Mouse (Mus musculus) brain, embryonic 14.5 days (tissue): ENCODE measurements around the gene Clk2. TPM values are rescaled to one million over a fixed set of nuclear protein-coding genes. Genes with fewer than 3 reads are reported as not detected.
"Not testable (repeated sequence)": the region's sequence is repeated elsewhere in the genome, so short reads cannot be mapped to it uniquely, and the experiment has no call there.

Experiments used
- DNase-seq: peaks from one replicate; pipeline ENCODE4 v3.0.0-alpha.2; 2011; ENCODE audit warnings: low read depth
- CTCF ChIP-seq: fragments of 200-500 bp; IDR thresholded peaks from 2 replicates; pipeline ENCODE4 v1.5.1; 2012; ENCODE audit warnings: inconsistent platforms, mild to moderate bottlenecking, moderate library complexity, borderline replicate concordance; ENCODE audit not compliant: insufficient read depth, insufficient read length; ENCODE audit errors: extremely low read depth
- POLR2A ChIP-seq: fragments of 200-500 bp; IDR thresholded peaks from 2 replicates; pipeline ENCODE4 v1.6.1; 2012; ENCODE audit warnings: mild to moderate bottlenecking, inconsistent platforms, borderline replicate concordance; ENCODE audit not compliant: poor library complexity, insufficient read depth, insufficient read length, severe bottlenecking; ENCODE audit errors: extremely low read depth
- polyA plus RNA-seq: library from polyadenylated mRNA; depleted of rRNA; stranded (reverse); fragments of >200 nt; gene quantifications from 2 replicates; pipeline ENCODE4 v1.2.3, GENCODE M21; 2012

Gene Clk2
- polyA plus RNA-seq, 1 experiment = 103 TPM

- peak; percentile 23; the same call in 1 of the 2 replicates for TF ChIP-seq CTCF
- TF ChIP-seq POLR2A = no peak
- DNase-seq = no peak
These were observed 28.2 kb upstream of the Clk2 start for GRCm38 (mm10) chr3:89136365-89136764.

DNA sequence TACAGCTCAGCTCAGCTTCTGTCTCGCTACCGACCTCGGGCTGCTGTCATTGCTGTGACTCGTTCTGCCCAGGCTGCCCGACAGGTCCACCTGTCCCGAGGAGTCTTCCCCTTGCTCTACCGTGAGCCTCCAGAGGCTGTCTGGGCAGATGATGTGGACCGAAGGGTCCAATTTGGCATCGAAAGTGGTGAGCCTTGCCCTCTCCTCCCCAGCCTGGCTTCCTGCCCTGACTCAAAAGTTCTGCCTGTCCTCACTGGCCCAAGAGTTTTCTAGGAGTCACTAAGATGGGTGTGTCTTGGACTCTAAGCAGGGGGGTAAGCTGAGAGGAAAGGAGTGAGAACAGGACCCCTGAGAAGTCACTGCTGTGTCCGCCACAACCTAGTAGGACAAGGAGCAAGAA lies 19.8 kb upstream of the Clk2 start:
- TF ChIP-seq CTCF (no peak), POLR2A (no peak)
- DNase-seq = no peak

DNA sequence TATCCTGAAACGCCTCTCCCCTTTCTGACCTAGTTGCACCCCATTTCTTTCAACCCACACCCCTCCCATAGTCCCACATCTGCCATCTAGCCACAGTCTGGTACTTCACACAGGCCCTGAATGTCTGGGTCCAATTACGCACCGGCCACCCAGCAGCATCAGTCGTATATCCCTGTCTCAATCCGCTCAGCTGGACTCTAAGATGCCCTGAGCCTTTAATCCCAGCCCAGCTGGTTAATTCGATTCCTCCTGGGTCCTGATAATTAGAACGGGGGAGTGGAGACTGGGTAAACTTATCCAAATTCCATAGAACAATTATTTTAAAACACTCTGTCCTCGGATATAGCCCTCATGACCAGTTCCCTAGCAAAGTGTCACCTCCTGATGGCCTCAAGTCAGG lies 19.0 kb upstream of the Clk2 start:
- DNase-seq = no peak
- TF ChIP-seq CTCF = no peak
- TF ChIP-seq POLR2A = no peak

- DNase-seq = peak; percentile 33
- TF ChIP-seq POLR2A (no peak), CTCF (no peak)
These were observed 17.3 kb upstream of the Clk2 start for GRCm38 (mm10) chr3:89147101-89147978.

DNA sequence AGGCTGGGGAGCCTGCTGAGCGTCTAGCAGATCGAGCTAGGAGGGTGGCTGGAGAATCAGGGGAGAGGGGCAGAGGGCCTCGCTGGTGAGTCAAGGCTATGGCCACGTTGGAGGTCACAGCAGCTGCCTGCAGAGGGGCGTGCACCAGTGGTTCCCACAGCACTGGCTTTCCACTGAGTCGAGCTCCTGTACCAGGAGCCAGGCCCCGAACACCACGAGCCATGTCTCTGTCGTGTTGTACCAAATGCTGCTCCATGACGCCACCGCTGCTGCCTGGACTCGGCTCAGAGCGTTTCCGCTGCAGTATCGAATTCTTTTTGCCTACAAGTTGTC lies 16.6 kb upstream of the Clk2 start:
- no peak for DNase-seq
- TF ChIP-seq CTCF = no peak
- no peak for TF ChIP-seq POLR2A

- DNase-seq = no peak
- TF ChIP-seq POLR2A (no peak), CTCF (no peak)
These were observed 16.0 kb upstream of the Clk2 start for GRCm38 (mm10) chr3:89148567-89148966.

- DNase-seq = no peak
- TF ChIP-seq CTCF = no peak
- TF ChIP-seq POLR2A = no peak
These were observed 12.3 kb upstream of the Clk2 start for GRCm38 (mm10) chr3:89152084-89152835.

- no peak for DNase-seq
- TF ChIP-seq CTCF (no peak), POLR2A (no peak)
These were observed 7.6 kb upstream of the Clk2 start for GRCm38 (mm10) chr3:89156951-89157350.

- no peak for DNase-seq
These were observed 5.9 kb upstream of the Clk2 start for GRCm38 (mm10) chr3:89158651-89159050.

DNA sequence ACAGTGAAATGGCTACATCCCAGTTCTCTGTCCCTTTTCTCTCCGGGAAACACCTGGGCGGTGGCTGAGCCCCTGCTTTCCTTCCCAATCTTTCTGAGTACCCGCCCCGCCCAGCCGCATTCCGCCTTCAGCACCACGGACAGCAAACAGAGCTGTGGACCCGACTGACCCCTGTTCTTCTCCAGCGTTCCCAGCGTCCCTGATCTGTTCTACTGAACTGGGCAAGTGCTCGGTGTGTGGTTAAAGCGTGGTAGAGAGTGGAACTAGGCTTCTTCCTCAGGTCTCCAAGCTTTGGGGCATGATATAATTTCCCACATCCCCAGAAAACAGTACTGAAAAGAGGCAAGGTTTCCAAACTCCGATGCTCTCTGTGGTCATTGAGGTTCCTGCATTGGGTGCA lies 5.4 kb upstream of the Clk2 start:
- peak; percentile 31 for DNase-seq
- TF ChIP-seq CTCF = no peak
- no peak for TF ChIP-seq POLR2A

More at GRCm38 (mm10) chr3:89158651-89159050, 5.9 kb upstream of the Clk2 start:
- no peak for TF ChIP-seq POLR2A
- TF ChIP-seq CTCF = no peak

DNA sequence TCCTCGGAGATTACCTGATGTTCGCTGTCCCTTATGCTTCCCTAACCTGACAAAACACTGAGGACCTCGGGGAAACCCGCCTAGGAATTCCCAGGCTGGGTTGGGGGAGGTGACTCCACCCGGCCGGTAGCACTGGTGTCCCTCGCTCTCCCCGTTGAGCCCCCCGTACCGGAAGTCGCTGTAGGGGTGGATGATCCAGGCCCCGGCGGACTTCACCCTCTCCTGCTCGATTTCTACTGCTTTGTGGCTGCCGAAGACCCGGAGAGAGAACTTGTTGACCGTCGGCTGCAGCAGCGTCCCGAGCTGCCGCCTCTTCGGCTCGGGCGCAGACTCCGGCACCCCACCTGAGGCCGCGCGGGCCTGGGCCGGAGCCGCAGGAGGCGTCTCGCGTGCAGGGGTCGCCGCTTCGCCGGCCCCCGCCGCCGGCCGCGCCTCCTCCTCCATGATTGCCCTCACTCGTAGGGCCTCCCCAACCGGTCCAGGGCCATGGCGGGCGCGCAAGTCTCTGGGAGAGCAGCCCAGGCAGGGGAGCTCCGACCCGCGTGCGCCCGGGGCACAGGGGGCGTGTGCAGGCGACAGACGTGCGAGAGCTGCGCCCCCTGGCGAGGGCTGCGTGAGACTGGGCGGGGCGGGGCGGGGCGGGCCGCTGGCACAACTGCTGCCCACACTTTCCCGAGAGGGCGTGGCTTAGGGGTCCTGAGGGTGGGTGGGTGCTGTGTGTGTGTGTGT lies 4.8 kb upstream of the Clk2 start, which contains the start of gene Hcn3:
TSS of gene Hcn3 (minus strand) at position 581 of the 729 bp plus-strand sequence.
- DNase-seq = peak; percentile 91
- TF ChIP-seq POLR2A (peak; percentile 59; the same call in 1 of the 2 replicates), CTCF (peak; percentile 51; the same call in 1 of the 2 replicates)

- not testable (repeated sequence) for DNase-seq
These were observed 3.4 kb upstream of the Clk2 start for GRCm38 (mm10) chr3:89161207-89161606.
